Mouse (Mus musculus) mammary gland, adult 2 months (tissue): Measurements from ENCODE around the gene Gabrr1. TPM values are rescaled to one million over a fixed set of nuclear protein-coding genes. Genes with fewer than 3 reads are reported as not detected.

Source experiments
- polyA plus RNA-seq: library from polyadenylated mRNA; depleted of rRNA; stranded (reverse); fragments of >200 nt; gene quantifications from 2 replicates; pipeline ENCODE4 v1.2.3, GENCODE M21; 2012; ENCODE audit warnings: low replicate concordance; rRNA removed

Gene Gabrr1
- polyA plus RNA-seq: 0.14 TPM in 1 of 2 replicates, not detected in the other

DNA sequence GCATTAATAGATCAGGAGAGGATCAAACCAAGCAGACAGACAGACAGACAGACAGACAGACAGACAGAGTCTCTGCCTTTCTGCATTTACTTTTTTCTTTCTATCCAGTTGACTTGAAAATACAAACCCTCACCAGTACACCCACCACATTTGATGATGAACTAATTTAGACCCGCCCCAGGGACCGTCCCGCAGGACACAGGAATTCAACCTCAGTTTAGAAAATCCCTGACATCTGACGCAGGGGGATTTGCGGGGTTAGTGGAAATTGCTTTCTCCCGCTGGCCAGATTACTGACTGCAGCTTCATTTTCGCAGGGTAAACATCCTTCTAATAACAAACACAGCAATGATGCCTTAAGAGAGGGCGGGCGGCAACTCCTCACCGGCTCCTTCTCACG is at the start of gene Gabrr1:
Gabrr1 (plus strand) TSS at position 301 of the 400 bp plus-strand sequence.

DNA sequence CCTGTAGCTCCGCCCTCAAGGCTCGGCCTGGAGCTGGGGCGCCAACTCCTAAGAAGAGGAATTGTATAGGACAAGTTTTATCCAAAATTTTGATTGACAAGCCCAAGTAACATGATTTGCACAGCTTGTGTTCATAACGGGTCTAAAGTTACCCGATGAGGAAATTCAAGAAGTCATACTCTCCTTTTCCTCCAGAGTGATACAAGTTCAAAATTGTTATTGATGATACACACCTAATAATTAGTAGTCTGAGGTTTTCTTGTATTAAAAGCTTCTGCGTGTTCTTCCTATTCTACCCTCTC is 57.4 kb downstream of the Gabrr1 start, which contains the start of gene Pm20d2:
Pm20d2 (minus strand) TSS at position 3 of the 302 bp plus-strand sequence.

DNA sequence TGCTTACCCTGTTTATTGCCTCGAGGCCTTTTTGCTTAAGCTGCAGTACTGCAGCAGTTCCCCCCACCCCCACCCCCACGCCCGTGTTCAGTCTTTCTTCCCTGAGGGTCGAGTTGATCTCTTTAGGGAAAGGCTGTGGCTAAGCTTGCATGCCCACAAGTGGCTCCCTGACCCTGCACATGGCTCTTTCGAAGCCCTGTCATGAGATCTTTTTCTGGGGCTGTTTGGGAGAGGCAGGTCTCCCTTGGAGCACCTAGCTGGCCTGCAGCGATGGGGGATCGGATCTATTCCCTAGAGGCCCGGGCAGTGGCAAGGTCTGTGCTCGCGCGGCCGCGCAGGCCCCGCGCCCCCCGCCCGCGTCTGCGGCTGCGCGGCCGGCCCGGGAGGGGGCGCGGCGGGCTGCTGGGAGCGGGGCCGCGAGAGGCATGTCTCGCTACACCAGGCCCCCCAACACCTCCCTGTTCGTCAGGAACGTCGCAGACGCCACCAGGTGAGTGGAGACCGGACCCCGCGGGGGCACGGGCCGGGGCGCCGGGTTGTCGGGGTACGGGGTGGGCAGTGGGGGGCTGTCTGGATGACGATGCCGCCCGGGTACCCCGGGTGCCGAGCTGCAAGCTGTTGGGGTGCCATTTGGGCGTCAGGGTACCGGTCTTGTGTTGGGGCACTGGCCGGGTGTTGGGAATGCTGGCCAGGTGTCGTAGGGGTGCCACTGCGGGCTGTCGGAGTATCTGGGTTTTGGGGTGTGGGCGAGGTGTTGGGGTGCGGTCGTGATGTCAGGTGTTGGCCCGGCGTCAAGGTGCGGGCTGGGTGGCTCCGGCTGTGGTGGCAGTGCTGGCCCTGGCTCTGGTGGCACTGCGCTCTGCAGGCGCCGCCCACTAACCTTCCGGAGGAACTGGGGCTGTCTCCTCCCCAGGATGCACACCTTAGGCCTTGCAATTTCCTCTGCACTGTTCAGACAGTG is 76.8 kb downstream of the Gabrr1 start, which contains the start of gene Srsf12:
Srsf12 (plus strand) TSS at position 111 of the 961 bp plus-strand sequence.

Other genes with a start within 250 kb of the Gabrr1 start
- 0.35 and 0.78 TPM in 2 replicates for gene Ankrd6, start 181.7 kb upstream of the Gabrr1 start, polyA plus RNA-seq
- gene Rragd, start 149.5 kb upstream of the Gabrr1 start, polyA plus RNA-seq: 0.56 and 17.7 TPM in 2 replicates
- gene Ube2j1, start 101.1 kb upstream of the Gabrr1 start, polyA plus RNA-seq: 18.5 and 23.4 TPM in 2 replicates
- 2.9 and 3.1 TPM in 2 replicates for gene Gabrr2, start 69.5 kb upstream of the Gabrr1 start, polyA plus RNA-seq
- gene Pm20d2, start 57.2 kb downstream of the Gabrr1 start, polyA plus RNA-seq: 8.0 and 13.7 TPM in 2 replicates
- 0.45 and 0.68 TPM in 2 replicates for gene Srsf12, start 76.5 kb downstream of the Gabrr1 start, polyA plus RNA-seq
- gene Pnrc1, start 157.6 kb downstream of the Gabrr1 start, polyA plus RNA-seq: 45.5 and 329 TPM in 2 replicates
- 1.6 and 2.1 TPM in 2 replicates for gene Rngtt, start 177.8 kb downstream of the Gabrr1 start, polyA plus RNA-seq